Mouse (Mus musculus) telencephalon, adult 2 months (tissue): ENCODE results near the gene Kcnh7.

Source experiments
- DNase-seq: peaks from one replicate; pipeline ENCODE4 v3.0.0-alpha.2; 2011; ENCODE audit warnings: low read depth, low spot score

Gene Kcnh7

GRCm38 (mm10) chr2:62646671-62647289, 537.3 kb downstream of the Kcnh7 start:
- DNase-seq: no peak

- DNase-seq: no peak
Measured at GRCm38 (mm10) chr2:62646014-62646645, 538.0 kb downstream of the Kcnh7 start, which contains the start of gene Ifih1. TSS of gene Ifih1 (minus strand) at chr2:62646255.

- no peak for DNase-seq
Measured at GRCm38 (mm10) chr2:62645475-62645874, 538.6 kb downstream of the Kcnh7 start.

- DNase-seq: no peak
Measured at GRCm38 (mm10) chr2:62644891-62645290, 539.2 kb downstream of the Kcnh7 start.
